Mouse (Mus musculus) MEL (cell line): ENCODE results near the gene Cadps.

Experiments used
- CTCF ChIP-seq, 3 experiments: IDR thresholded peaks in 2 of 3; conservative IDR thresholded peaks in 1 of 3; 2 replicates each; pipeline ENCODE4 v1.5.1; 2011 to 2012; ENCODE audit warnings: low read length in 3 of 3, low read depth in 2 of 3, mild to moderate bottlenecking in 2 of 3, improper control_type of control experiment in 1 of 3, inconsistent platforms in 1 of 3, mixed read lengths in 1 of 3, moderate library complexity in 1 of 3; ENCODE audit not compliant: control insufficient read depth in 1 of 3, insufficient read depth in 1 of 3, poor library complexity in 1 of 3, severe bottlenecking in 1 of 3
- E2F4 ChIP-seq: IDR thresholded peaks from 2 replicates; pipeline ENCODE4 v1.6.1; 2011; ENCODE audit warnings: low read depth, low read length, improper control_type of control experiment, borderline replicate concordance
- ELF1 ChIP-seq: IDR thresholded peaks from 2 replicates; pipeline ENCODE4 v1.6.1; 2014; ENCODE audit warnings: low read depth, mild to moderate bottlenecking, inconsistent platforms, low read length, improper control_type of control experiment, moderate library complexity
- EP300 ChIP-seq, 2 experiments: IDR thresholded peaks; 2 replicates each; pipeline ENCODE4 v1.6.1; 2011; ENCODE audit warnings: improper control_type of control experiment in 2 of 2, low read length in 2 of 2, low read depth in 1 of 2, mild to moderate bottlenecking in 1 of 2
- HCFC1 ChIP-seq: IDR thresholded peaks from 2 replicates; pipeline ENCODE4 v1.6.1; 2012; ENCODE audit warnings: low read depth, mild to moderate bottlenecking, inconsistent platforms, low read length, improper control_type of control experiment, moderate library complexity
- MXI1 ChIP-seq: IDR thresholded peaks from 2 replicates; pipeline ENCODE4 v1.6.1; 2011; ENCODE audit warnings: mild to moderate bottlenecking, low read depth, low read length, improper control_type of control experiment
- POLR2A ChIP-seq, 2 experiments: IDR thresholded peaks; 2 replicates each; pipeline ENCODE4 v1.6.1; 2011 to 2012; ENCODE audit warnings: low read length in 2 of 2, mild to moderate bottlenecking in 2 of 2, control low read depth in 1 of 2, improper control_type of control experiment in 1 of 2, low read depth in 1 of 2, moderate library complexity in 1 of 2; ENCODE audit not compliant: control insufficient read depth in 1 of 2, insufficient read depth in 1 of 2, poor library complexity in 1 of 2
- SIN3A ChIP-seq: IDR thresholded peaks from 2 replicates; pipeline ENCODE4 v1.6.1; 2012; ENCODE audit warnings: low read length, improper control_type of control experiment, inconsistent platforms

GRCm38 (mm10) chr14:12823781-12824180 lies 902 bp upstream of the Cadps start:
- TF ChIP-seq HCFC1 (no peak), E2F4 (no peak), ELF1 (no peak), EP300 (IDR thresholded peaks at IDR 0.05; ENCODE audit: low read depth in 1 of 2, low read length in 2 of 2) (no peak), MXI1 (no peak), SIN3A (no peak), CTCF (IDR thresholded peaks at IDR 0.05 in 2 of 3, conservative IDR thresholded peaks at IDR 0.05 in 1 of 3; ENCODE audit: control insufficient read depth in 1 of 3, insufficient read depth in 1 of 3, low read depth in 2 of 3, low read length in 3 of 3, poor library complexity in 1 of 3, severe bottlenecking in 1 of 3) (no peak), POLR2A (IDR thresholded peaks at IDR 0.05; ENCODE audit: control insufficient read depth in 1 of 2, insufficient read depth in 1 of 2, low read depth in 1 of 2, low read length in 2 of 2, poor library complexity in 1 of 2) (no peak)
